Mouse (Mus musculus): ENCODE data around the gene Tspear.
"Not testable (repeated sequence)": the region's sequence is repeated elsewhere in the genome, so short reads cannot be mapped to it uniquely, and the experiment has no call there.

Gene Tspear

DNA sequence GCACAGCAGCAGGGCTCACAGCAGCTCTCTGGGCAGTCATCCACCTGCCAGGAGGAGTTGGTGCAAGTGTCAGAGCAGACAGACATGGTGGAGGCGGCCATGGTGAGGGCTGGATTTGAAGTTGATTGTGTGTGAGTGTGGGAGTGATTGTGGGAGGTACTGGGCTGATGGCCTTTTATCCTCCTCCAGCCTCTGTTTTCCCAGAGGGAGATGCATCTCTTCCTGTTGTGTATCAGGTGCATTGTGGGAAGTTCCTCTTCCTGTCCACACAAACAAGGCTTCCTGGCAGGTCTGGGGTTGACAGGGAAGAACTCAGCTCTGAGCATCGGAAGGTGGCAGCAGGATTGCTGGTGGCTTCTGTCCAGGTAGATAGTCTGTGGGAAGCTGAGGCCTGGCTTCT lies 108.6 kb downstream of the Tspear start, which contains the start of gene Gm9639:
Gene Gm9639 (minus strand): TSS at position 101 of the 400 bp plus-strand sequence.
- no peak for DNase-seq (ENCODE audit: low spot score)

DNA sequence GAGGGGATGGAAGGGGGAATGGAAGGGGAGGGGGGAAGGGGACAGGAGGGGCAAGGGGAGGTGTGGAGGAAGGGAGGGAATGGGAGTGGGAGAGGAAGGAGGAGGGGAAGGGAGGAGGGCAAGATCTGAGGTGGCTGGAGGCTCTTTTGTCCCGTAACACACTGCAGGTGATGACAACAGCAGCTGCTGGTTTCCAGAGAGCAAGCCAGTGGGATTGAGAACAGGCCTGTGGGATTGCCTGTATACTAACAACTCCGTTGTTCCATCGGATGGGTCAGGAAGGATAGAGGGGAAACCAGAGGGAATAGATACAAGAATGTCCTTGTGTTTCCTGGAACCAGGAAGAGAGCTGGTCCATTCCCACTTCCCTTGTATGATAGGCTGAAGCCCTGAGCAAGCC lies 111.3 kb downstream of the Tspear start:
- DNase-seq (ENCODE audit: low spot score), result no peak

GRCm38 (mm10) chr10:77798164-77798920 lies 112.0 kb downstream of the Tspear start:
- not testable (repeated sequence) for DNase-seq (ENCODE audit: low spot score)

- DNase-seq (ENCODE audit: low spot score), result no peak
These were observed 112.6 kb downstream of the Tspear start, which contains the start of gene Gm19668 for GRCm38 (mm10) chr10:77798921-77799508. Gm19668 (minus strand) TSS chr10:77799133.

DNA sequence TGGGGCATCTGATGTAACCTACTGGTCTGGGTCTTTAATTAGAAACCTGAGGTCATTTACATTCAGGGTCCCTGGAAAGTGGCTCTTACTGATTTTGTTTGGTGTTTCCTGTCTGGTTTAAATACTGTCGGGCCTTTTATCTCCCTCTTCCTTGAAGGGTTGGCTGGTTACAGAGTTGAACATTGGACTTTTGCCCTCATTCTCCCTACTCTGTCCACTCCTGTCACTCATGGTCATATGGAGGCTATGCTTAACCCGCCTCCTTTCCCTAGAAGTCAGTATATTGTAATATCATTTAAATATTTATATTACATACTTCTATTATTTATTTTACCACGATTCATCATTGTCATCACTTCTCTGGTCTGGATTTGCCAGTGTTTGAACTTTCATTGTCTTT lies 117.7 kb downstream of the Tspear start:
- DNase-seq (ENCODE audit: low spot score), result no peak

DNA sequence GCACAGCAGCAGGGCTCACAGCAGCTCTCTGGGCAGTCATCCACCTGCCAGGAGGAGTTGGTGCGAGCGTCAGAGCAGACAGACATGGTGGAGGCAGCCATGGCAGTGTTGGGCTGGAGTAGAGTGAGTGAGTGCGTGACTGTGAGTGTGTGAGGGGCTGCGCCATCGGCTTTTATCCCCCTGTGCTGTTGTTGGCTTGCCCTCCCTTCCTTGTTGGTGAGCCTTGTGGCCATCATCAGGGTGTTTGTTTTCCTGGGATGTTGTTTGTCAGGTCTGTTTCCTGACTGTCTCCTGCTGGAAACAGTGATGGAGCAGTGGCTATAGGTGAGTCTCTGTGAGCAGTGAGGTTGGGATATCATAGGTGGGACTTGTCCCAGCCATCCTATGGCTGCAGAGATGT lies 125.4 kb downstream of the Tspear start, which contains the start of gene Gm9507:
Gene Gm9507 (minus strand): TSS at position 101 of the 400 bp plus-strand sequence.
- no peak for DNase-seq (ENCODE audit: low spot score)

DNA sequence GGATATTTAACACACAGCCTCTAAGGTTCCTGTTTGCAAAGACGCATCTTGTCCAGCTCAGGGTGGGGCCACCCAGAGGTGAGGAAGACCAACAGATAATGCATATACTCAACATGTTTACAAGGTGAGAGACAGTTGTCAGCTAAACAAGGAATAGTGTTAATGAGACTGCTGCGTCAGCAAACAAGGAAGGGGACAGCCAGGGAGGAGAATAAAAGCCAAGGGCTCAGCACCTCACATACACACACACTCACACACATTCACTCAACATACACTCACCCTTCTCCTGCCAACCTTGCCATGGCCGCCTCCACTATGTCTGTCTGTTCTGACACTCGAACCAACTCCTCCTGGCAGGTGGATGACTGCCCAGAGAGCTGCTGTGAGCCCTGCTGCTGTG lies 128.0 kb downstream of the Tspear start, which contains the start of gene Gm2696:
Gene Gm2696 (plus strand): TSS at position 301 of the 400 bp plus-strand sequence.
- no peak for DNase-seq (ENCODE audit: low spot score)

DNA sequence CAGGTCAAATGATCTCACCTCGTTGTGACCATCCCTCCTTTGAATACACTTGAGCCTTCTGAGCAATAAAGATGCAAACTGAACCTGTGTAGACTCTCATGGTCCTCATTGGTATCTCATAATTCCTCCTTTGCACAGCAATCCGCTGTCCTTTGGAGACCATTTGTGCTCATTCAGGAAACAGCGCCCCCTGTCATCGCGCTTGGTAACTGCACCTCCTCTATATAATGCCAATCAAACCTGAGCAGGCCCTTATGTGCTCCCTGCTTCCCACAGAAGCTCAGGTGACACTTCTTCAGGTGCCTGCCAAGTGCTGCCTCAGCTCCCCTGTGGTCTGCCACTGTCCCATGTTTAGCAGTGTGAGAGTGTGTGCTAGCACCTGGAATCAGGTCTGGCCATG lies 129.1 kb downstream of the Tspear start:
- DNase-seq (ENCODE audit: low spot score), result no peak

- DNase-seq (ENCODE audit: low spot score), result no peak
These were observed 132.2 kb downstream of the Tspear start for GRCm38 (mm10) chr10:77818523-77818922.

DNA sequence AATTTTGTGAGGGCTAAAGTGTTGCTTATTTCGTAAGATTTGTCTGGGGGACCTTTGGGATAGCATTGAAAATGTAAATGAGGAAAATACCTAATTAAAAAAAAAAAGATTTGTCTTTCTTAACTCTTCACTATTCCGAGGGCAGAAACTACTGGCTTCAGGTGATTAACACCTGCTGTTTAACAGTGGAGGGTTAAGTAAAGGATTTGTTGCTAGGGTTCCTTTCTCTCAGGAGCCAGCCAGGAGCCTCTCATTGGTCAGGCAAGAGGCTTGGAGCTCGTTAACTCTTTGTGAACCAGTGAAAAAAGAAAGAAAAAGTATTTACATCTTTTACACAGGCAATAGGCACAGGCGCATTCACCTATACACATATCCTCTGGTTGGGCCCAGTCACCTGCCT lies 132.8 kb downstream of the Tspear start:
- no peak for DNase-seq (ENCODE audit: low spot score)

- DNase-seq (ENCODE audit: low spot score), result no peak
These were observed 140.6 kb downstream of the Tspear start, which contains the start of gene Krtap10-4 for GRCm38 (mm10) chr10:77826951-77827350. Krtap10-4 (minus strand) TSS chr10:77827095.

DNA sequence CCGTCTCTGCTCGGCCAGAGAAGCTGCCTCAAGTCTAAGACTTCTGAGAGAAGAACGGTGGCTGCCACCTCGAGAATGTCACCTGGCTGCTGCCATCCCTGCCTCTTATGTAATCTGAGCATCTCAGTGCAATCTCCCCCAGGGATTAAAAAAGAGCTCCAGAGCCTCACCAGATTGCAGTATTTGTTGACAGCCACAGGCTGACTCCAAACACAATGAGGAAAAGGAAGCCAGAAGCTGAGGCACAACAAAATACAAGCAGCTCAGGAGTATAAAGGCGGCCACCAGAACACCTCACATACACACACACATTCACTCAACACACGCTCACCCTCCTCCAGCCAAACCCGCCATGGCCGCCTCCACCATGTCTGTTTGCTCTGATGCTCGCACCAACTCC lies 149.3 kb downstream of the Tspear start, which contains the start of gene Krtap10-10:
Gene Krtap10-10 (plus strand): TSS at position 301 of the 400 bp plus-strand sequence.
- no peak for DNase-seq (ENCODE audit: low spot score)

GRCm38 (mm10) chr10:77839006-77839405 lies 152.6 kb downstream of the Tspear start:
- no peak for DNase-seq (ENCODE audit: low spot score)

GRCm38 (mm10) chr10:77846503-77846902 lies 160.1 kb downstream of the Tspear start, which contains the start of gene Gm36176:
Gm36176 (plus strand) TSS chr10:77846803.
- no peak for DNase-seq (ENCODE audit: low spot score)

DNA sequence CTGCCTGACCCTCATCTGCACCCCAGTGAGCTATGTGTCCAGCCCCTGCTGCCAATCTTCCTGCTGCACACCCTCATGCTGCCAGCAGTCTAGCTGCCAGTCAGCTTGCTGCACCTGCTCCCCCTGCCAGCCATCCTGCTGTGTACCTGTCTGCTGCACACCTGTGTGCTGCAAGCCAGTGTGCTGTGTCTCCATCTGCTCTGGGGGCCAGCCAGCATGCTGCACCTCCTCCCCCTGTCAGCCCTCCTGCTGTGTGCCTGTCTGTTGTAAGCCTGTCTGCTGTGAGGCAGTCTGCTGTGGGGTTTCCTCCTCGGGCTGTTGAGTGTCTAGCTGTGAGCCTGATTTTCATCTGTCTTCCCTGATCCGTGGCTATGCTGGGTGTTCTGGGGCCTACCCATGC lies 160.6 kb downstream of the Tspear start:
- no peak for DNase-seq (ENCODE audit: low spot score)

- no peak for DNase-seq (ENCODE audit: low spot score)
These were observed 161.2 kb downstream of the Tspear start for GRCm38 (mm10) chr10:77847538-77847937.

- no peak for DNase-seq (ENCODE audit: low spot score)
These were observed 166.2 kb downstream of the Tspear start, which contains the start of gene Gm10318 for GRCm38 (mm10) chr10:77852559-77852958. Gm10318 (plus strand) TSS chr10:77852859.

- DNase-seq (ENCODE audit: low spot score), result no peak
These were observed 175.3 kb downstream of the Tspear start, which contains the start of gene Gm3285 for GRCm38 (mm10) chr10:77861675-77862074. Gm3285 (plus strand) TSS chr10:77861975.

- DNase-seq (ENCODE audit: low spot score), result no peak
These were observed 177.8 kb downstream of the Tspear start for GRCm38 (mm10) chr10:77864067-77864761.

DNA sequence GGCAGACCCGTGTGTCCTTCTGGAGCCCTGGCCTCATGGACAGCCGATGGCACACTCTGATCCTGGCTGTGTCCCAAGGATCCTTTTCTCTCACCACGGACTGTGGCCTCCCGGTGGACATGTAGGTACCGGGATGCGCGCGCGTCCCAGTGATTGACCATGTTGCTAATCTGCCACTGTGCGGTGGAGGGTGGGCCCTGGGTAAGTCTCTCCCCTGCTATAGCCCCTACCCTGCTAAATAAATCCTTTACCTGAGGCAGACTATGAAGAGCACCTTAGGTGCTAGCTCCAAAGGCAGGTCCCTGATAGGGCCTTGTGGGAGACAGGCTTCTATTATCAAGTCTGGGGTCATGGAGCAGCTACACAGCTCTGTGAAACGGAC lies 178.4 kb downstream of the Tspear start:
- no peak for DNase-seq (ENCODE audit: low spot score)

GRCm38 (mm10) chr10:77867546-77867945 lies 181.2 kb downstream of the Tspear start:
- no peak for DNase-seq (ENCODE audit: low spot score)

DNA sequence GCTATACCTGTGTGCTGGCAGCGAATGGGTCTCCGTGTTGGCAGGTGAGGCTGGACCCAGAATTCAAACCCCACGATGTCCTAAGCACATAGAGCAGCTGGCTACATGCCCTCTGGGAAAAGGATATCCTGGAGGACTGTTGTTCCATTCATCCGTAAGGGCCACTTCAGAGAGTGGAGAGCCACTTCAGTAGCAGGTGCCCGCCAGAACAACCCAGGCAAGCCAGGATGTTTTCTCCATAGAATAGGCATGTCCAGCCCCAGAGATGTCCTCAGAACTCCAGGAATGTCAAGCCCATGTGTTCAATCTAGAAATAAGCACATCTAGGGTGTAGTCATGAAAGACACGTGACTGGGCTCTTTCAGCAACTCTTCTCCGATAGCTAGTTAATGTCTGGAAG lies 183.3 kb downstream of the Tspear start:
- DNase-seq (ENCODE audit: low spot score), result no peak
